Mouse (Mus musculus) retina, embryonic 14.5 days (tissue): Measurements from ENCODE around the gene Tex52.

Source experiments
- DNase-seq: peaks from one replicate; pipeline ENCODE4 v3.0.0-alpha.2; 2015; ENCODE audit warnings: low spot score

Gene Tex52

GRCm38 (mm10) chr6:128375192-128375591, at the start of gene Tex52, which contains the start of gene Gm44596:
Gene Tex52, plus strand, starts transcription at chr6:128375456.
Gene Gm44596, plus strand, starts transcription at chr6:128375503.
- DNase-seq, result peak; percentile 67

- DNase-seq, result peak; percentile 87
Measured at GRCm38 (mm10) chr6:128334397-128335124, 40.7 kb upstream of the Tex52 start.

- DNase-seq, result no peak
Measured at GRCm38 (mm10) chr6:128337467-128337866, 37.8 kb upstream of the Tex52 start.

- no peak for DNase-seq
Measured at GRCm38 (mm10) chr6:128338876-128339275, 36.4 kb upstream of the Tex52 start.

- no peak for DNase-seq
Measured at GRCm38 (mm10) chr6:128341956-128342723, 33.1 kb upstream of the Tex52 start.

- DNase-seq, result no peak
Measured at GRCm38 (mm10) chr6:128345623-128346022, 29.6 kb upstream of the Tex52 start.

- no peak for DNase-seq
Measured at GRCm38 (mm10) chr6:128346782-128347181, 28.5 kb upstream of the Tex52 start.

GRCm38 (mm10) chr6:128349711-128350110, 25.5 kb upstream of the Tex52 start:
- DNase-seq, result peak; percentile 75

- DNase-seq, result no peak
Measured at GRCm38 (mm10) chr6:128354140-128354539, 21.1 kb upstream of the Tex52 start.

- no peak for DNase-seq
Measured at GRCm38 (mm10) chr6:128355201-128355681, 20.0 kb upstream of the Tex52 start.

GRCm38 (mm10) chr6:128355726-128356416, 19.4 kb upstream of the Tex52 start, which contains the start of gene Tulp3:
Gene Tulp3, minus strand, starts transcription at chr6:128355851.
- DNase-seq, result peak; percentile 97

GRCm38 (mm10) chr6:128358999-128359398, 16.3 kb upstream of the Tex52 start:
- DNase-seq, result peak; percentile 87

GRCm38 (mm10) chr6:128361901-128362300, 13.4 kb upstream of the Tex52 start:
- DNase-seq, result peak; percentile 16

GRCm38 (mm10) chr6:128362381-128363006, 12.8 kb upstream of the Tex52 start, which contains the start of the genes Rhno1 and Foxm1:
Gene Rhno1, minus strand, starts transcription at chr6:128362911.
Gene Foxm1, plus strand, starts transcription at chr6:128362967.
- DNase-seq, result peak; percentile 88

- DNase-seq, result peak; percentile 53
Measured at GRCm38 (mm10) chr6:128363007-128363825, 12.0 kb upstream of the Tex52 start.

- no peak for DNase-seq
Measured at GRCm38 (mm10) chr6:128364721-128365120, 10.5 kb upstream of the Tex52 start.

GRCm38 (mm10) chr6:128366466-128366865, 8.8 kb upstream of the Tex52 start:
- DNase-seq, result no peak

- no peak for DNase-seq
Measured at GRCm38 (mm10) chr6:128370040-128370439, 5.2 kb upstream of the Tex52 start.

- no peak for DNase-seq
Measured at GRCm38 (mm10) chr6:128376371-128377085, 1.3 kb downstream of the Tex52 start.

GRCm38 (mm10) chr6:128379636-128380035, 4.4 kb downstream of the Tex52 start:
- no peak for DNase-seq
